Mouse (Mus musculus) midbrain, postnatal 0 days (tissue): ENCODE data around the gene Blzf1. TPM values are rescaled to one million over a fixed set of nuclear protein-coding genes. Genes with fewer than 3 reads are reported as not detected.

ENCODE experiments used
- ATAC-seq: fragments of 200-750 bp; cut with Nextera tagmentation; 2 replicates; pipeline ENCODE4 v1.8.0; 2017; ENCODE audit warnings: moderate number of reproducible peaks, mild to moderate bottlenecking, moderate TSS enrichment, moderate library complexity; ENCODE audit not compliant: low FRiP score
- DNase-seq: peaks from one replicate; pipeline ENCODE4 v3.0.0-alpha.2; 2015; ENCODE audit warnings: low spot score
- H3K27ac ChIP-seq: fragments of 300-500 bp; sonication (generic); 2 replicates; pipeline ENCODE4 v1.5.1; 2014; ENCODE audit warnings: low read depth, mild to moderate bottlenecking, low read length, mixed read lengths
- H3K27me3 ChIP-seq: fragments of 300-500 bp; sonication (generic); 2 replicates; pipeline ENCODE4 v1.6.1; 2014; ENCODE audit warnings: low read length, control low read depth, mixed read lengths; ENCODE audit not compliant: insufficient read depth
- H3K36me3 ChIP-seq: fragments of 300-500 bp; sonication (generic); 2 replicates; pipeline ENCODE4 v1.6.1; 2014; ENCODE audit warnings: low read length, control low read depth, mixed read lengths; ENCODE audit not compliant: insufficient read depth
- H3K4me1 ChIP-seq: fragments of 300-500 bp; sonication (generic); 2 replicates; pipeline ENCODE4 v1.6.1; 2014; ENCODE audit warnings: mild to moderate bottlenecking, control low read depth, antibody characterized with exemption, low read length, mixed read lengths; ENCODE audit not compliant: insufficient read depth
- H3K4me2 ChIP-seq: fragments of 300-500 bp; sonication (generic); 2 replicates; pipeline ENCODE4 v1.6.1; 2014; ENCODE audit warnings: low read depth, mild to moderate bottlenecking, low read length, mixed read lengths; ENCODE audit not compliant: poor library complexity, severe bottlenecking
- H3K4me3 ChIP-seq: fragments of 300-500 bp; sonication (generic); 2 replicates; pipeline ENCODE4 v1.5.1; 2014; ENCODE audit warnings: low read depth, mild to moderate bottlenecking, low read length, moderate library complexity
- H3K9ac ChIP-seq: fragments of 300-500 bp; sonication (generic); replicated peaks from 2 replicates; pipeline ENCODE4 v1.6.1; 2014; ENCODE audit warnings: mild to moderate bottlenecking, low read length, moderate library complexity, mixed read lengths; ENCODE audit not compliant: poor library complexity, severe bottlenecking
- H3K9me3 ChIP-seq: fragments of 300-500 bp; sonication (generic); 2 replicates; pipeline ENCODE4 v1.6.1; 2016; ENCODE audit warnings: low read length, control low read depth
- CTCF ChIP-seq: IDR thresholded peaks from 2 replicates; pipeline ENCODE4 v1.5.1; 2016; ENCODE audit warnings: antibody characterized with exemption, mild to moderate bottlenecking
- WGBS: fragments of 180-500 bp; shearing (Covaris S2); extraction: QIAGEN DNeasy Blood & Tissue Kit; methylation state at CpG from one replicate; pipeline ENCODE4 v1.1.7; 2014; 5-methylcytosine and 5-hydroxymethylcytosine counted together
- polyA plus RNA-seq: library from polyadenylated mRNA; unstranded; fragments of >200 nt; fragmentation: Nextera tagmentation; extraction: Ambion mirVana; gene quantifications from 2 replicates; pipeline ENCODE4 v1.2.1, GENCODE M21; 2015
- total RNA-seq: library from RNA; depleted of rRNA; stranded (reverse); fragments of >200 nt; gene quantifications from 2 replicates; pipeline ENCODE4 v1.2.3, GENCODE M21; 2014

Blzf1 gene
- total and polyA plus RNA-seq, 2 experiments from 2014 or later: 16.7 to 22.5 TPM

DNA sequence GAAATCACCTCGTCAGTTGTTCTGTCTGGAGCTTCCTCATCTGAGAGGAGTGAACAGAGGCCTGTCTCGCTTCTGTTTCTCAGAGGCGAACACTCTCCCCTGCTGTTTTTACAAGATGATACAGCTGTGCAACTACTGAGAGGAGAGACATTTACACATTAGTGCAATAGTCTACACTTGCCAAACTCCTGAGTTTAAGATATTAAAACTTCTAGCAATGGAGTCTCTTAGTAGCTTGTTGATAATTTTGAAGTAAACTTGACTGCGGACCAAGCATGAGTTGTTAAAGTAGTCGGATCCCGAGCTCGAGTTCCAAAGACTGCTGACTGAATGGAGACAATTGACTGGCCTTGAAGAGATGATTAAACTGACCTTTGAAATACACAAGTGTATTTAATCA lies 20.5 kb upstream of the Blzf1 start:
- H3K27ac ChIP-seq: no peak overlapping the region
- H3K4me1 ChIP-seq: no peaks in the 10 kb centered on the region
- TF ChIP-seq CTCF: no peak
- no peak overlapping the region for H3K4me3 ChIP-seq
- 76% methylated on average over 7 of the region's 7 CpGs for WGBS
- no peak for DNase-seq
- no peak for ATAC-seq
- H3K36me3 ChIP-seq: 0 out of 2 replicates have a peak, but pooled peaks cover 5% of the 10 kb centered on the region
- H3K9ac ChIP-seq: no peak overlapping the region
- H3K4me2 ChIP-seq: no peak overlapping the region
- H3K27me3 ChIP-seq: no peaks in the 10 kb centered on the region
- H3K9me3 ChIP-seq: no peaks in the 10 kb centered on the region

DNA sequence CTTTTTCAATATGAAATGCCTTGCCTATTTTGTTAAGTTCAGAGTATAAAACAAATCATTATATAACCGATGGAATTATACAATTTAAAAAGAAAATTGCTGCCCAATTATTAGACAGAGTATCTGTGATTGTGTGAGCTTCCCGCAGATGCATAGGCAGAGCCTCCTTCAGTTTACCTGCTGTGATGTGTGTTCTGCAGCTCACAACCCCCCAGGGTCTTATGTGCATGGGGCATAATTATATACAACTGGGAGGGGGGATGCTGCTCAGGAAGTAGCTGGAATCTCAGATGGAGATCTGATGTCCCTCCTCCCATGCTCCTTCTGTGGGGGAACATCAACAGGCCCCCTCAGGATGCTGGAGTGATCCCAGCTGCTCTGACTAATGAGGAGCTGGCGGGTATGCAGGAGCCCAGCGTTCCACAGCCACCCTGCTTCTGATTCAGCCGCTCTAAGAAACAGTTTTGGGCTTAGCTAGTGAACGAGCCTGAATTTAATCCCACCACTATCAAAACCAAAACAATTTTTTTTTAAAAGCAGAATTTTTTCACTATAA lies 19.4 kb upstream of the Blzf1 start:
- no peaks in the 10 kb centered on the region for H3K9me3 ChIP-seq
- no peak overlapping the region for H3K4me2 ChIP-seq
- no peaks in the 10 kb centered on the region for H3K4me1 ChIP-seq
- H3K36me3 ChIP-seq: 0 out of 2 replicates have a peak, but pooled peaks cover 5% of the 10 kb centered on the region
- no peak overlapping the region for H3K9ac ChIP-seq
- peak; percentile 23 for DNase-seq
- no peak for ATAC-seq
- WGBS: 46% methylated on average over 6 of the region's 6 CpGs
- no peaks in the 10 kb centered on the region for H3K27me3 ChIP-seq
- no peak overlapping the region for H3K4me3 ChIP-seq
- TF ChIP-seq CTCF: no peak
- no peak overlapping the region for H3K27ac ChIP-seq

DNA sequence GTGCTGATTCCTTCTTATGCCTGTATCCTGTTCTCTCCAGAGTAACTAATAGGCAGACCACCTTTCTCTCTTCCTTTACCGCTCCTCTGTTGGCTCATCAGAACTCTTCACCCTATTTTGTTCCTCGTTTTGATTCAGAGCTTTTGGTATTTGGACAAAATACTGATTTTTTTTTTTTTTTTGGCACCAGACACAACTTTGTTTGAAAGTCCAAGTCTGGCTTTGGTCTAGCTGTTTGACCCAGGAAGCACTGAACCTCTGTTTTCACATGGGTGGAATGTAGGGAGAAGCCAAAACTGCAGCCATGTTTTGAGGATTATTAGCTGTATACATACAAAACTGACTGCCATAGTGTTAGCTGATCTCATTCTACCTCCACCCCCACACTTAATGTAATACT lies 17.6 kb upstream of the Blzf1 start:
- H3K27ac ChIP-seq: no peak overlapping the region
- DNase-seq (no peak), ATAC-seq (no peak)
- H3K9me3 ChIP-seq: no peaks in the 10 kb centered on the region
- H3K9ac ChIP-seq: no peak overlapping the region
- no peaks in the 10 kb centered on the region for H3K4me1 ChIP-seq
- no peak overlapping the region for H3K4me2 ChIP-seq
- no peak for TF ChIP-seq CTCF
- H3K27me3 ChIP-seq: no peaks in the 10 kb centered on the region
- 0 out of 2 replicates have a peak, but pooled peaks cover 5% of the 10 kb centered on the region for H3K36me3 ChIP-seq
- WGBS: 93% methylated on average over 2 of the region's 2 CpGs
- no peak overlapping the region for H3K4me3 ChIP-seq

DNA sequence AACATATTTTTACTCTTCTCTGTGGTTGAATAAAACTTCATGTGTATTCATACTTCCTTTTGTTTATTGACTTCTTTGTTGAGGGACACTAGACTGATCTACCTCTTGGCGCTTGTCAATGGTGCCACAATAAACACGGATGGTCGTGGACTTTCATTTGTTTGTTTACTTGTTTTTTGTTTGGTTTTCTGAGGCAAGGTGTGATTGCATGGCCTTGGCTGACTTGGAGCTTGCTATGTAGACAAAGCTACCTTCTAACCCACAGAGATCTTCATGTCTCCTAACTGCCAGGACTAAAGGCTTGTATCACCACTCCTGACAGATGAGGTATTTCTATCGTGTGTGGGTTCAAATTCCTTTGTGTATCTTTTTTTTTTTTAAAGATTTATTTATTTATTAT lies 16.9 kb upstream of the Blzf1 start:
- no peak for DNase-seq

GRCm38 (mm10) chr1:164322987-164323650 lies 15.8 kb upstream of the Blzf1 start:
- no peak overlapping the region for H3K9ac ChIP-seq
- 0 out of 2 replicates have a peak, but pooled peaks cover under 1% of the 10 kb centered on the region for H3K36me3 ChIP-seq
- H3K27ac ChIP-seq: no peak overlapping the region
- no peak overlapping the region for H3K4me3 ChIP-seq
- H3K27me3 ChIP-seq: no peaks in the 10 kb centered on the region
- no peak for TF ChIP-seq CTCF
- H3K4me1 ChIP-seq: no peaks in the 10 kb centered on the region
- H3K9me3 ChIP-seq: no peaks in the 10 kb centered on the region
- ATAC-seq (no peak), DNase-seq (no peak)
- 89% methylated on average over 8 of the region's 8 CpGs for WGBS
- H3K4me2 ChIP-seq: no peak overlapping the region

More for the DNA sequence above, 16.9 kb upstream of the Blzf1 start:
- TF ChIP-seq CTCF: no peak
- Histone ChIP-seq H3K9ac (no peak overlapping the region), H3K4me3 (no peak overlapping the region), H3K27ac (no peak overlapping the region), H3K36me3 (0 out of 2 replicates have a peak, but pooled peaks cover 5% of the 10 kb centered on the region), H3K9me3 (no peaks in the 10 kb centered on the region), H3K27me3 (no peaks in the 10 kb centered on the region), H3K4me1 (no peaks in the 10 kb centered on the region), H3K4me2 (no peak overlapping the region)
- 92% methylated on average over 4 of the region's 4 CpGs for WGBS
- ATAC-seq: no peak

DNA sequence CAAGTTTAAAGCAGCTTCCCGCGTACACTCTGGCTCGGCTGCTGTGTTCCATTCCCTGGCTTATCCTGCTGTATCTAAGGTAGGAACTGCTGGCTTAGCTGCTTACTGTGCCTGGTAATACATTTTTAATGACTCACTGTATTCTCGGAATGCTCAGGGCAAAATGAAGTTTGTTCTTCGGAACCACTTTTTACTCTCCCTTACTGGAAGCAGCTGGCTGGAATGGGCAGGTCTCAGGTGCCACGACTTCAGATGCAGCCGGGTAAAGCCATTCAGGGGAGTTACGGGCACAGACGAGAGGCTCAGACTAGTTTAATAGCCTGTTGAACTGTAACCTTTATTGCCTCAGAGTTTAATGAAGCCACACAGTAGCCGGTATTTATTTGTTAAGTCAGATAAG lies 14.1 kb upstream of the Blzf1 start:
- Histone ChIP-seq H3K4me1 (no peaks in the 10 kb centered on the region), H3K27me3 (no peaks in the 10 kb centered on the region), H3K9ac (no peak overlapping the region), H3K27ac (peak overlapping the region; percentile 26; the same call in 1 of the 2 replicates), H3K36me3 (no peaks in the 10 kb centered on the region), H3K4me3 (no peak overlapping the region), H3K4me2 (no peak overlapping the region), H3K9me3 (no peaks in the 10 kb centered on the region)
- 58% methylated on average over 10 of the region's 10 CpGs for WGBS
- ATAC-seq (no peak), DNase-seq (no peak)
- no peak for TF ChIP-seq CTCF
